Mouse (Mus musculus): Measurements from ENCODE around the gene Gatd1.

- TF ChIP-seq POLR2A (IDR thresholded peaks at IDR 0.05; ENCODE audit: control insufficient read depth, low read depth, low read length) (no peak), CTCF (IDR thresholded peaks at IDR 0.05; ENCODE audit: control insufficient read depth, insufficient read depth, insufficient replicate concordance, low read depth, low read length) (no peak)
Observed at GRCm38 (mm10) chr7:141381068-141381835, 32.7 kb downstream of the Gatd1 start.
